Mouse (Mus musculus): Measurements from ENCODE around the gene Sec31a. TPM values are rescaled to one million over a fixed set of nuclear protein-coding genes. Genes with fewer than 3 reads are reported as not detected.

The Sec31a gene
- polyA plus RNA-seq, 1 experiment from 2014 or later: 125 TPM

GRCm38 (mm10) chr5:100336876-100337275 lies 79.2 kb downstream of the Sec31a start:
- Histone ChIP-seq H3K27ac (replicated peaks) (no peak overlapping the region), H3K27me3 (replicated peaks; ENCODE audit: low read depth, poor library complexity, severe bottlenecking) (no peaks in the 10 kb centered on the region), H3K4me1 (peaks cover 13% of the 10 kb centered on the region), H3K36me3 (replicated peaks) (no peaks in the 10 kb centered on the region), H3K4me3 (no peak overlapping the region), H3K9me3 (no peaks in the 10 kb centered on the region)
- 91% methylated on average over 7 of the region's 7 CpGs for WGBS
- no peak for DNase-seq (ENCODE audit: low spot score)

GRCm38 (mm10) chr5:100335581-100336080 lies 80.4 kb downstream of the Sec31a start:
- no peaks in the 10 kb centered on the region for H3K9me3 ChIP-seq
- H3K4me1 ChIP-seq: peaks cover 12% of the 10 kb centered on the region
- H3K27ac ChIP-seq (replicated peaks): no peak overlapping the region
- no peak for DNase-seq (ENCODE audit: low spot score)
- 91% methylated on average over 5 of the region's 5 CpGs for whole genome bisulfite sequencing
- H3K36me3 ChIP-seq (replicated peaks): no peaks in the 10 kb centered on the region
- H3K4me3 ChIP-seq: no peak overlapping the region
- H3K27me3 ChIP-seq (replicated peaks; ENCODE audit: low read depth, poor library complexity, severe bottlenecking): no peaks in the 10 kb centered on the region

DNA sequence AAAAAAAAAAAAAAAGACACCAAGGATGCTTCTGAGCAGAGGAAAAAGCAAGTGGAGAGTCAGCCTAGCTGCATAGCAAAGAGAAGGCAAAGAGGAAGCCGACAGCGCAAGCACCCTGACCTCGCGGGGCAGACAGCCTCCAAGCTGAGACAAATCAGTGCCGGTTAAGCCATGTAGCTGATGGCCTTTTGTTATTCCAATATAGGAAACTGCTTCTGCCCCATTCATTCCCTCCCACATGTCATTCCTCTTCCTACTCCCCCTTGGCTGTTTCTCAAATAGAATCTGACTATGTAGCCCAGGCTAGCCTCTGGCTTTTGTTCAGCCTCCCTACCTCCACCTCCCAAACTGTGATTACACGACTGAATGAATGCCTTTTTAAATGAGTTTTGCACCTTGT lies 81.3 kb downstream of the Sec31a start:
- no peaks in the 10 kb centered on the region for H3K9me3 ChIP-seq
- no peaks in the 10 kb centered on the region for H3K36me3 ChIP-seq (replicated peaks)
- no peak overlapping the region for H3K4me3 ChIP-seq
- H3K27me3 ChIP-seq (replicated peaks; ENCODE audit: low read depth, poor library complexity, severe bottlenecking): no peaks in the 10 kb centered on the region
- no peak for DNase-seq (ENCODE audit: low spot score)
- 56% methylated on average over 6 of the region's 6 CpGs for WGBS
- H3K27ac ChIP-seq (replicated peaks): no peak overlapping the region
- H3K4me1 ChIP-seq: peaks cover 12% of the 10 kb centered on the region

DNA sequence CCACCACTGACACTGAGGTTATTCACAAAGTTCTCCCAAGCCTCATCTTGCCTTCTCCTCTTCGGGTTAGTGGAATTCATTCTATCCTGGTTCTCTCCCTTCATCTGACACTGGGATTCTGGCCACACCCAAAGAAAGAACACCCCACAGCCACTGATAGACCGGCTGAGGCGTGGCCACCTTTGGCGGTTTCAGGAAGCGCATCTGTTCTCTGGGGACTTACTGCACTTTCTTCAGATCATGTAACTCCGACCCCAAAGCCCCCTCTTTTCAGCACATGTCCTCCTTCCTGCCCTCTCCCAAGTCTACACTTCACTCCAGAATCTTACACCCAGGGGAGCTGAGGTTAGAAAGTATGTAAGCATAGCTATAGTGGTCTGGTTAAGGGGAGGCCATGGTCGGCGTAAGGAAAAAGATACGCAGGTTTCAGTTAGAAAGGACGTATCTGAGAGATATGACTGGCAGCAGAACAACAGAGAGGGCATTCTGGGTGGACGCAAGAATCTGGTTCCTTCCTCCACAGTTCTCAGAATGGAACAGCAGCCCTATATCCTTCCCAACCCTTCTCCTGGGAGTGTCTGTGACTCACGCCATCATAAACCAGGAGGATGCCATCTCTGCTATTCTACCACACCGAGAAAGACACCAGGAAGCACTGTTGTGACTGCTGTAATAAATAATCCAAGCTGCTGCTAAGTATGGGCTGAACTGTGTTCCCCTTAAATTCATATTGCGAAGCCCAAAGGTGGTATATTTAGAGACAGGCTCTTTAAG lies 82.2 kb downstream of the Sec31a start:
- Histone ChIP-seq H3K4me1 (peaks cover 12% of the 10 kb centered on the region), H3K9me3 (no peaks in the 10 kb centered on the region), H3K27me3 (replicated peaks; ENCODE audit: low read depth, poor library complexity, severe bottlenecking) (no peaks in the 10 kb centered on the region), H3K36me3 (replicated peaks) (no peaks in the 10 kb centered on the region), H3K4me3 (no peak overlapping the region), H3K27ac (replicated peaks) (no peak overlapping the region)
- no peak for DNase-seq (ENCODE audit: low spot score)
- WGBS: 66% methylated on average over 14 of the region's 14 CpGs

- Histone ChIP-seq H3K9me3 (no peaks in the 10 kb centered on the region), H3K27ac (replicated peaks) (no peak overlapping the region), H3K4me3 (no peak overlapping the region), H3K36me3 (replicated peaks) (no peaks in the 10 kb centered on the region), H3K4me1 (peaks cover 12% of the 10 kb centered on the region), H3K27me3 (replicated peaks; ENCODE audit: low read depth, poor library complexity, severe bottlenecking) (no peaks in the 10 kb centered on the region)
- DNase-seq (ENCODE audit: low spot score): no peak
- 80% methylated on average over 8 of the region's 8 CpGs for WGBS
These were observed 83.6 kb downstream of the Sec31a start for GRCm38 (mm10) chr5:100332300-100333004.

- DNase-seq (ENCODE audit: low spot score): no peak
- WGBS: 88% methylated on average over 8 of the region's 8 CpGs
- Histone ChIP-seq H3K4me3 (no peak overlapping the region), H3K27me3 (replicated peaks; ENCODE audit: low read depth, poor library complexity, severe bottlenecking) (no peaks in the 10 kb centered on the region), H3K9me3 (no peaks in the 10 kb centered on the region), H3K4me1 (peaks cover 12% of the 10 kb centered on the region), H3K27ac (replicated peaks) (no peak overlapping the region), H3K36me3 (replicated peaks) (no peaks in the 10 kb centered on the region)
These were observed 84.4 kb downstream of the Sec31a start for GRCm38 (mm10) chr5:100331636-100332035.

- 5% methylated on average over 11 of the region's 11 CpGs for WGBS
- Histone ChIP-seq H3K9me3 (no peaks in the 10 kb centered on the region), H3K27ac (replicated peaks) (no peak overlapping the region), H3K4me1 (peaks cover 18% of the 10 kb centered on the region), H3K27me3 (replicated peaks; ENCODE audit: low read depth, poor library complexity, severe bottlenecking) (no peaks in the 10 kb centered on the region), H3K4me3 (no peak overlapping the region), H3K36me3 (replicated peaks) (no peaks in the 10 kb centered on the region)
- DNase-seq (ENCODE audit: low spot score): peak; percentile 89
These were observed 94.0 kb downstream of the Sec31a start for GRCm38 (mm10) chr5:100322081-100322480.

DNA sequence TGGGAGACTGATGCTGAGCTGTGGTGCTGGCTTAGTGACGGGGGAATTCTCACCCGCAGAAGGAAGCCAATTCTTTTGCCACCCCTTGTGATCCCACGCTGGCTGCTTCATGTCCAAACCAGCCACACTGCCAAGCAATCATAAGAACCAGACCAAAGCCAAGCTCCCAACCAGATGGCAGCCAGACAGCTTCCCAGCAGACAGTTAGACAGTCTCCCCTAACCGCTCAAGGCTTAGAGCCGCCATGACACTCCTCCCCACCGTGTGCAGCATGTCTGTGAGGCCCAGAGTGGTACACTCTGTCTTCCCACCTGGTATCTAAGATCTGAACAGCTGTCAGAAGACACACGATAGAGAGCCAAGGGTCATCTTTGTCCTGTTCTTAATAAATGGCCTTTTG lies 98.2 kb downstream of the Sec31a start:
- WGBS: 71% methylated on average over 7 of the region's 7 CpGs
- DNase-seq (ENCODE audit: low spot score): no peak
- Histone ChIP-seq H3K27me3 (replicated peaks; ENCODE audit: low read depth, poor library complexity, severe bottlenecking) (0 out of 2 replicates have a peak, but pooled peaks cover 4% of the 10 kb centered on the region), H3K4me3 (no peak overlapping the region), H3K27ac (replicated peaks) (no peak overlapping the region), H3K9me3 (no peaks in the 10 kb centered on the region), H3K4me1 (peaks cover 21% of the 10 kb centered on the region), H3K36me3 (replicated peaks) (no peaks in the 10 kb centered on the region)

- no peaks in the 10 kb centered on the region for H3K9me3 ChIP-seq
- H3K36me3 ChIP-seq (replicated peaks): no peaks in the 10 kb centered on the region
- 85% methylated on average over 18 of the region's 18 CpGs for WGBS
- no peak for DNase-seq (ENCODE audit: low spot score)
- H3K27me3 ChIP-seq (replicated peaks; ENCODE audit: low read depth, poor library complexity, severe bottlenecking): 0 out of 2 replicates have a peak, but pooled peaks cover 4% of the 10 kb centered on the region
- peaks cover 14% of the 10 kb centered on the region for H3K4me1 ChIP-seq
- no peak overlapping the region for H3K4me3 ChIP-seq
- H3K27ac ChIP-seq (replicated peaks): no peak overlapping the region
These were observed 99.0 kb downstream of the Sec31a start for GRCm38 (mm10) chr5:100317010-100317409.

GRCm38 (mm10) chr5:100315646-100316045 lies 100.4 kb downstream of the Sec31a start:
- H3K36me3 ChIP-seq (replicated peaks): no peaks in the 10 kb centered on the region
- 43% methylated on average over 3 of the region's 3 CpGs for WGBS
- H3K27me3 ChIP-seq (replicated peaks; ENCODE audit: low read depth, poor library complexity, severe bottlenecking): 0 out of 2 replicates have a peak, but pooled peaks cover 4% of the 10 kb centered on the region
- no peak for DNase-seq (ENCODE audit: low spot score)
- no peak overlapping the region for H3K4me3 ChIP-seq
- no peak overlapping the region for H3K27ac ChIP-seq (replicated peaks)
- H3K9me3 ChIP-seq: no peaks in the 10 kb centered on the region
- H3K4me1 ChIP-seq: peaks cover 12% of the 10 kb centered on the region

- WGBS: 87% methylated on average over 5 of the region's 5 CpGs
- no peak overlapping the region for H3K27ac ChIP-seq (replicated peaks)
- H3K4me1 ChIP-seq: peaks cover 6% of the 10 kb centered on the region
- no peaks in the 10 kb centered on the region for H3K9me3 ChIP-seq
- H3K27me3 ChIP-seq (replicated peaks; ENCODE audit: low read depth, poor library complexity, severe bottlenecking): 0 out of 2 replicates have a peak, but pooled peaks cover 4% of the 10 kb centered on the region
- no peak for DNase-seq (ENCODE audit: low spot score)
- H3K4me3 ChIP-seq: no peak overlapping the region
- H3K36me3 ChIP-seq (replicated peaks): no peaks in the 10 kb centered on the region
These were observed 103.6 kb downstream of the Sec31a start for GRCm38 (mm10) chr5:100312391-100312790.

All from embryonic facial prominence, embryonic 10.5 days (tissue).